Comparison of ENCODE assay signal across 10 mouse cellular contexts in the genomic region with DNA sequence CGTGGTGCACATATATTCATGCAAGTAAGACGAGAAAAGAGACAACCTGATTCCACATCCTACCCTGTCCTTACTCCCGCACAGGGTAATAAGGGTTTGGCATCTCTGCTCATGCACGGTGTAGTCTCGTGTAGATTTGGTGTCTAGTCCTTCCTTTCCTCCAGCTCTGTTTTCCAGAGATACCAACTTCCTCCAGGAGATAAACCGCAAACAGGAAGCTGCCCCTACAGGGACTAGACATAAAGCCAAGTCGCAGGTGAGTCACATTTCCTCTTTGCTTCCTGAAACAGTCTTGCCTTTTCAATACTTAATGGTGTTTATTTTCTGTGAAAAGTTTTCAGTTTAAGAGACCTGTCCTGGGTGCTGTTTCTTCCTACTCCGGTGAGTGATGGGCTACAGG. TPM values are rescaled to one million over a fixed set of nuclear protein-coding genes. Genes with fewer than 3 reads are reported as not detected.
DNase-seq lines count a peak whose midpoint lies in the region; ATAC-seq and TF ChIP-seq lines count a peak whose summit lies in the region.
"Had no signal": no experiment of that assay in that cellular context is flagged by ENCODE, and none has a peak within 500 bp of the region (broad histone marks: within the 10 kb centered on the region; RNA-seq: fewer than 3 reads in every experiment).

No protein-coding gene starts in this region.

- H3K9ac ChIP-seq in heart, embryonic 11.5 days (ENCODE audit: low read depth, low read length) = peak overlapping the region; percentile 83; the same call in 1 of the 2 replicates
- no peak overlapping the region for H3K9ac ChIP-seq in liver, embryonic 16.5 days (ENCODE audit: low read depth, low read length)

- intact Hi-C loops in heart, postnatal 25 days (cut with DNase I) = loop anchor here (10.0 kb wide), 1 partner anchor 99 kb away; a partner anchor contains a TSS

- 48% methylated on average over 8 of the region's 8 CpGs for WGBS in heart, embryonic 11.5 days (ENCODE audit: insufficient replicate concordance)
- 23% methylated on average over 8 of the region's 8 CpGs for WGBS in liver, embryonic 16.5 days (ENCODE audit: insufficient replicate concordance)

- H3K4me2 ChIP-seq in heart, embryonic 11.5 days = peak overlapping the region; percentile 87
- H3K4me2 ChIP-seq in liver, embryonic 16.5 days (ENCODE audit: low read depth, low read length) = peak overlapping the region; percentile 82; the same call in 1 of the 2 replicates

- no peaks in the 10 kb centered on the region for H3K36me3 ChIP-seq in heart, embryonic 11.5 days (ENCODE audit: control insufficient read depth, insufficient read depth, low read length)
- H3K36me3 ChIP-seq in E14TG2a.4 (ENCODE audit: insufficient read depth, low read length) = peaks cover 11% of the 10 kb centered on the region
- no peaks in the 10 kb centered on the region for H3K36me3 ChIP-seq in liver, embryonic 16.5 days (ENCODE audit: control insufficient read depth, insufficient read depth)

- no peak for ATAC-seq in heart, embryonic 11.5 days (replicated peaks; ENCODE audit: insufficient number of reproducible peaks, low FRiP score, low TSS enrichment)
- peak; percentile 2; the same call in 1 of the 2 replicates for ATAC-seq in granulocyte monocyte progenitor cell, adult 5-6 weeks (replicated peaks; ENCODE audit: poor library complexity, severe bottlenecking)
- ATAC-seq in liver, embryonic 16.5 days (ENCODE audit: low read depth) = no peak
- ATAC-seq in inflammation-experienced regulatory T-cells, adult 6 months = no peak

- H3K9me3 ChIP-seq in heart, embryonic 11.5 days (replicated peaks; ENCODE audit: control insufficient read depth, low read length) = no peaks in the 10 kb centered on the region
- H3K9me3 ChIP-seq in E14TG2a.4 (ENCODE audit: low read length) = 0 out of 2 replicates have a peak, but pooled peaks cover 4% of the 10 kb centered on the region
- H3K9me3 ChIP-seq in liver, embryonic 16.5 days (replicated peaks; ENCODE audit: control insufficient read depth, low read length) = no peaks in the 10 kb centered on the region

- H3K4me1 ChIP-seq in heart, embryonic 11.5 days (ENCODE audit: control insufficient read depth, insufficient read depth, low read length) = peaks cover 5% of the 10 kb centered on the region
- H3K4me1 ChIP-seq in E14TG2a.4 (replicated peaks; ENCODE audit: low read depth, low read length) = peaks cover 20% of the 10 kb centered on the region
- peaks cover 18% of the 10 kb centered on the region for H3K4me1 ChIP-seq in liver, embryonic 16.5 days (ENCODE audit: control insufficient read depth, low read depth, low read length)

- H3K4me3 ChIP-seq in heart, embryonic 11.5 days (ENCODE audit: low read depth, low read length) = peak overlapping the region; percentile 66
- H3K4me3 ChIP-seq in E14TG2a.4 (replicated peaks; ENCODE audit: low read length) = peak overlapping the region; percentile 86
- peak overlapping the region; percentile 66; the same call in 1 of the 2 replicates for H3K4me3 ChIP-seq in liver, embryonic 16.5 days (ENCODE audit: low read depth, low read length)

- DNase-seq in heart, postnatal 25 days (ENCODE audit: low spot score) = no peak
- DNase-seq in adrenal gland, postnatal 25 days = no peak
- no peak for DNase-seq in yolk sac, embryonic 10.5 days (ENCODE audit: low spot score)
- DNase-seq: thymus, adult 2 months had no signal

- no peak for TF ChIP-seq CTCF in E14TG2a.4 (conservative IDR thresholded peaks at IDR 0.05; ENCODE audit: low read length)

- H3K27me3 ChIP-seq in heart, embryonic 11.5 days (ENCODE audit: control insufficient read depth, insufficient read depth, low read length) = no peaks in the 10 kb centered on the region
- peaks cover 18% of the 10 kb centered on the region for H3K27me3 ChIP-seq in E14TG2a.4 (ENCODE audit: insufficient read depth, low read length)
- H3K27me3 ChIP-seq in liver, embryonic 16.5 days (ENCODE audit: control insufficient read depth, insufficient read depth, low read depth, low read length) = no peaks in the 10 kb centered on the region

- no peak overlapping the region for H3K27ac ChIP-seq in heart, embryonic 11.5 days (ENCODE audit: low read depth, low read length)
- H3K27ac ChIP-seq in liver, embryonic 16.5 days (ENCODE audit: low read length) = no peak overlapping the region

RNA-seq across cellular contexts. Expression of a gene that starts 0.9 kb away (rescaled TPM):
- 8.0 and 8.5 TPM in 2 replicates for polyA plus RNA-seq in heart, embryonic 11.5 days (2014; fragmentation: Nextera tagmentation; extraction: Ambion mirVana)
- 1 to 10 TPM; 2.5 to 2.6 TPM for total RNA-seq in heart, postnatal 25 days (2021)
- 1.9 and 2.0 TPM in 2 replicates for total RNA-seq in granulocyte monocyte progenitor cell, adult 5-6 weeks (2014; fragmentation: Nextera tagmentation)
- 1.0 and 2.0 TPM in 2 replicates for total RNA-seq in granulocyte monocyte progenitor cell, adult 5-6 weeks (2017)
- 1.2 and 1.3 TPM in 2 replicates for polyA plus RNA-seq in liver, embryonic 16.5 days (2015; fragmentation: Nextera tagmentation; extraction: Ambion mirVana)
- polyA plus RNA-seq in inflammation-experienced regulatory T-cells, adult 6 months (2017; shearing (Covaris generic)) = 1 to 10 TPM; 3.6 to 5.1 (median 3.8) TPM
- total RNA-seq in adrenal gland, postnatal 25 days (2021) = 3.9 and 4.6 TPM in 2 replicates

RNA-seq across cellular contexts. Expression of a gene that starts 14.5 kb away (rescaled TPM):
- not detected in 2 replicates for polyA plus RNA-seq in heart, embryonic 11.5 days (2014; fragmentation: Nextera tagmentation; extraction: Ambion mirVana)
- not detected for total RNA-seq in heart, postnatal 25 days (2021)
- not detected in 2 replicates for total RNA-seq in granulocyte monocyte progenitor cell, adult 5-6 weeks (2014; fragmentation: Nextera tagmentation)
- not detected in 2 replicates for total RNA-seq in granulocyte monocyte progenitor cell, adult 5-6 weeks (2017)
- not detected in 2 replicates for polyA plus RNA-seq in liver, embryonic 16.5 days (2015; fragmentation: Nextera tagmentation; extraction: Ambion mirVana)
- polyA plus RNA-seq in inflammation-experienced regulatory T-cells, adult 6 months (2017; shearing (Covaris generic)) = not detected
- total RNA-seq in adrenal gland, postnatal 25 days (2021) = not detected in 2 replicates
- polyA plus RNA-seq: gonadal fat pad, adult 2 months; thymus, adult 2 months had no signal

RNA-seq across cellular contexts. Expression of a gene that starts 20.9 kb away (rescaled TPM):
- polyA plus RNA-seq in heart, embryonic 11.5 days (2014; fragmentation: Nextera tagmentation; extraction: Ambion mirVana) = 1.5 and 2.0 TPM in 2 replicates
- total RNA-seq in heart, postnatal 25 days (2021) = 1 to 10 TPM; 2.7 to 3.3 TPM
- 1.8 and 2.9 TPM in 2 replicates for total RNA-seq in granulocyte monocyte progenitor cell, adult 5-6 weeks (2014; fragmentation: Nextera tagmentation)
- total RNA-seq in granulocyte monocyte progenitor cell, adult 5-6 weeks (2017) = 0.88 and 2.6 TPM in 2 replicates
- polyA plus RNA-seq in liver, embryonic 16.5 days (2015; fragmentation: Nextera tagmentation; extraction: Ambion mirVana) = 0.84 TPM in 2 replicates
- polyA plus RNA-seq in inflammation-experienced regulatory T-cells, adult 6 months (2017; shearing (Covaris generic)) = 1 to 10 TPM; 2.6 to 3.8 (median 3.4) TPM
- total RNA-seq in adrenal gland, postnatal 25 days (2021) = 3.6 and 4.7 TPM in 2 replicates

RNA-seq across cellular contexts. Expression of a gene that starts 26.1 kb away (rescaled TPM):
- polyA plus RNA-seq in heart, embryonic 11.5 days (2014; fragmentation: Nextera tagmentation; extraction: Ambion mirVana) = not detected in 2 replicates
- total RNA-seq in heart, postnatal 25 days (2021) = not detected
- total RNA-seq in granulocyte monocyte progenitor cell, adult 5-6 weeks (2014; fragmentation: Nextera tagmentation) = not detected in 2 replicates
- total RNA-seq in granulocyte monocyte progenitor cell, adult 5-6 weeks (2017) = 0.15 TPM in 1 of 2 replicates, not detected in the other
- not detected in 2 replicates for polyA plus RNA-seq in liver, embryonic 16.5 days (2015; fragmentation: Nextera tagmentation; extraction: Ambion mirVana)
- not detected for polyA plus RNA-seq in inflammation-experienced regulatory T-cells, adult 6 months (2017; shearing (Covaris generic))
- total RNA-seq in adrenal gland, postnatal 25 days (2021) = 0.09 TPM in 1 of 2 replicates, not detected in the other
- polyA plus RNA-seq: gonadal fat pad, adult 2 months; thymus, adult 2 months had no signal

RNA-seq across cellular contexts. Expression of a gene that starts 40.5 kb away (rescaled TPM):
- polyA plus RNA-seq in heart, embryonic 11.5 days (2014; fragmentation: Nextera tagmentation; extraction: Ambion mirVana) = 1.1 and 2.4 TPM in 2 replicates
- total RNA-seq in heart, postnatal 25 days (2021) = under 1 TPM; 0.48 to 0.52 TPM
- 0.96 and 1.8 TPM in 2 replicates for total RNA-seq in granulocyte monocyte progenitor cell, adult 5-6 weeks (2014; fragmentation: Nextera tagmentation)
- 0.31 TPM in 1 of 2 replicates, not detected in the other for total RNA-seq in granulocyte monocyte progenitor cell, adult 5-6 weeks (2017)
- 0.11 and 0.13 TPM in 2 replicates for polyA plus RNA-seq in liver, embryonic 16.5 days (2015; fragmentation: Nextera tagmentation; extraction: Ambion mirVana)
- polyA plus RNA-seq in inflammation-experienced regulatory T-cells, adult 6 months (2017; shearing (Covaris generic)) = under 1 TPM in 2 of 3 experiments, not detected in 1; 0.62 to 0.90 TPM
- 0.62 and 0.94 TPM in 2 replicates for total RNA-seq in adrenal gland, postnatal 25 days (2021)
